Mouse (Mus musculus): ENCODE measurements around the gene Atp7a. TPM values are rescaled to one million over a fixed set of nuclear protein-coding genes. Genes with fewer than 3 reads are reported as not detected.
"Not testable (repeated sequence)": the region's sequence is repeated elsewhere in the genome, so short reads cannot be mapped to it uniquely, and the experiment has no call there.

The Atp7a gene
- polyA plus RNA-seq (2015; fragmentation: Nextera tagmentation; extraction: Ambion mirVana): 14.8 and 16.2 TPM in 2 replicates

DNA sequence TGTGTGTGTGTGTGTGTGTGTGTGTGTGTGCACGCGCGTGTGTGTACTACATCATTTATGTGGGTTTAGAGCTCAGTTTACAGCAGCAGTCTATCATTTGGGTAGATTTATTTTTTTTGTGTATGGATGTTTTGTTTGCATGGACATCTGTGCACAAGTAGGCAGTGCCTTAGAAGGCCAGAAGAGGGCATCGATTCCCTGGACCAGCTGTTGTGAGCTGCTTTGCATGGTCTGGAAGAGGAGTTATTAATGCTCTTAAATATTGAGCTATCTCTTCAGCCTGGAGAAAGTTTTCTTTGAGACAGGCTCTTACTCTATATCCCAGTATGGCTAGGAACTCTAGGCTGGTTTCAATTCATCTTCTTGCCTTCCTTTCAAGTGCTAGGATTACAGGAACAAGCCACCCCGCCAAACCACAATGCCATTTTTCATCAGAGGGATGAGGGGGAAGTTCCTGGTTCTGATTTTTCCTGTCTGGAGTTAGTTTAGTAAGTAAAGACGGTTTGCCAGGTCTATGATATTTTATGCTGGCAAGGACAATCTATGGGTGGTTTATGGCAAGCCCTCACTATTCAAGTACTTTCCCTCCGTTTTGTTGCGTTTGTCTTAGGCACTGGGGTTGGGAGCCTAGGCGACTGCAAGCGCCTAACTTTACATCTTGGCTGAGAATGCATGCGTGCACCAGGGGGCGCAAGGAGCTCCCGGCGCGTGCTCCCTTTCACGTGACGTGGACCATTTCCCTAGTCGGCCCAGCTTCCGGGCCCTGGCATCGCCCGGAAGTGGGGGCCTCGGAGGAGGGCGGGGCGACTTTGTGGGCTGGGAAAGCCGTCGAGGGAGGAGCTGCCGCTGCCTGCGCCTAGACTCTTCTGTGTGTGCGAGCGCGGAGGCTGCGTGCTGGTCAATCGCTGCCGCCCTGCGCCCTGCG lies at the start of gene Atp7a:
Gene Atp7a, plus strand, starts transcription at position 859 of the 925 bp plus-strand sequence.
- Histone ChIP-seq H3K4me2 (peak within 1 kb of the TSS; percentile 60), H3K4me1 (replicated peaks) (peaks cover 20% of the 10 kb centered on the region), H3K4me3 (peak within 1 kb of the TSS; percentile 53), H3K27ac (replicated peaks) (peak within 1 kb of the TSS; percentile 70), H3K27me3 (no peaks in the 10 kb centered on the region), H3K9ac (peak within 1 kb of the TSS; percentile 75), H3K36me3 (0 out of 2 replicates have a peak, but pooled peaks cover 3% of the 10 kb centered on the region), H3K9me3 (no peaks in the 10 kb centered on the region)
- ATAC-seq (ENCODE audit: low read depth): peak; percentile 98
- WGBS: 16% methylated on average over 36 of the region's 36 CpGs

DNA sequence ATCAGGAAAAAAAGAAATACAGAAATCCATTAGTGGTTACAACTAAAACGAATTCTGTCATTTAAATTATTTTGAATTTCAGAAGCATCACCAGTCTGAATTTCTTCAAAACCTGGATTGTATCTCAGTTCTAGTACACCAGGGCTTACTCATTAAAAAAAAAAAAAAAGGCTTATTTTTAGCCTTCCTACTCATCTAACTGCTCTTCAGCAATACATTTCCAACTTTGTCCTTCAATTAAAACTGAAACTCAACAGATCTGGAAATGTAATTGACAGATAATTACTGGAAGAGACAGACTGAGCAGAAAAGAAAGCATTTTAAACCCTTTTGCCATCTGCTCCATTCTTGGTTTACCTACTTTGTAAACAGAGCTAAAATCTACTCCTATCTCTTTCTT lies 25.5 kb upstream of the Atp7a start:
- WGBS: 81% methylated on average over 1 of the region's 1 CpGs
- H3K27ac ChIP-seq (replicated peaks): no peak overlapping the region
- no peak for ATAC-seq (ENCODE audit: low read depth)

DNA sequence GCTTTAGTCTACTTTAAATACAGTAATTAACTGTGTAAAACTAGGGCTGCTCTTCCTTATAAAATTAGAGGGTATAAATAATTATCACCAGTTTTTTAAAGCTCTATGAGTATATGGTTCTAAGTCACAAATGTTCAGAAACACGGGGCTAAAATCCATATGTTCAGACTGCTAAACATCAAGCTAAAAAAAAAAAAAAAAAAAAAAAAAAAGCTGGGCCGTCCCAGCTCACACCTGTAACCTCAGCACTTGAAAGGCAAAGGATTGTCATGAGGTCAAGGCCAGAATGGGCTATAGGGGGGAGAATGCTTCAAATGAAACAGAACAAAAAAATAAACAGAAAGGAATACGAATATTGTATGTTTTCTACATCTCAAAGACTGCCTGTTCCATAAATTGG lies 16.3 kb upstream of the Atp7a start:
- H3K27me3 ChIP-seq: no peaks in the 10 kb centered on the region
- H3K4me2 ChIP-seq: peak overlapping the region; percentile 57
- peak overlapping the region; percentile 65 for H3K9ac ChIP-seq
- peak overlapping the region; percentile 54 for H3K4me3 ChIP-seq
- no peak for ATAC-seq (ENCODE audit: low read depth)
- no peaks in the 10 kb centered on the region for H3K36me3 ChIP-seq
- no peaks in the 10 kb centered on the region for H3K9me3 ChIP-seq
- no peak overlapping the region for H3K27ac ChIP-seq (replicated peaks)
- WGBS: 11% methylated on average over 3 of the region's 3 CpGs
- H3K4me1 ChIP-seq (replicated peaks): peaks cover 8% of the 10 kb centered on the region; the same call in 1 of the 2 replicates

More for the DNA sequence above, 25.5 kb upstream of the Atp7a start:
- no peaks in the 10 kb centered on the region for H3K9me3 ChIP-seq
- H3K4me1 ChIP-seq (replicated peaks): no peaks in the 10 kb centered on the region
- no peak overlapping the region for H3K4me2 ChIP-seq
- 0 out of 2 replicates have a peak, but pooled peaks cover 4% of the 10 kb centered on the region for H3K36me3 ChIP-seq
- no peak overlapping the region for H3K4me3 ChIP-seq
- no peak overlapping the region for H3K9ac ChIP-seq
- H3K27me3 ChIP-seq: no peaks in the 10 kb centered on the region

DNA sequence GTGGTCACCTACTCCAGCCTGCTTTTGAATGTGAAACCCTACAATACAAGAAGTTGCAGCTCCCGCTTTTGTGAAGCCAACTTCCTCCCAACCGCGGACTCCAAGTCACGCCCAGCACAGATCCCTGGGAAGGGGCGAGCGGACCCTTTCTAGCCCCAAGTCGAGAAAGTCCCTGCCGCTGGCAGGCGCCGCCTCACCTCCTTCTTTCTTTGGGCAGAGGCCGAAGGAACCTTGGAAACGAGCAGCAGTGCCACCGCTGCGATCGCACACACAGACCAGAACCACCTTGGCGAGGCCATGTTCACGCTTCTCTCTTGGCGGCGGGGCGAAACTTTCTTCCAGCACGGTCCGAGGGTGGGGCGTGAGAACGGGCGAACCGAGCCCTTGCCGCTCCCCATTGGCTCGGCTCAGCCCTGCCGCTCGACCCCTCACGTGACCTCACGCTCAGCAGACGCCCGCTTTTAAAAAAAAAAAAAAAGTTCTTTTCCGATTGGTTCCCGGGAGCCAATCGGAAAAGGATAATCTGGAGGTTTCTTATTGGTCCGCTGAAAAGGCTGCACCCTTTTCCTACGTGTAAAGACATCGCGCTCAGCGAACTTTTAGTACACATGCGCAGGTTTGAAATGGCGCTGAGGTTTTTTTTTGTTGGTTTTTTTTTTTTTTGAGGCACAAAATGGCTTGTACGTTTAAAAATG lies 15.5 kb upstream of the Atp7a start, which contains the start of gene Magt1:
Gene Magt1, minus strand, starts transcription at position 442 of the 695 bp plus-strand sequence.
- ATAC-seq (ENCODE audit: low read depth): peak; percentile 92
- peak within 1 kb of the TSS; percentile 57 for H3K4me2 ChIP-seq
- H3K4me3 ChIP-seq: peak within 1 kb of the TSS; percentile 54
- 17% methylated on average over 45 of the region's 45 CpGs for WGBS
- peaks cover 8% of the 10 kb centered on the region; the same call in 1 of the 2 replicates for H3K4me1 ChIP-seq (replicated peaks)
- no peaks in the 10 kb centered on the region for H3K27me3 ChIP-seq
- peak within 1 kb of the TSS; percentile 83 for H3K27ac ChIP-seq (replicated peaks)
- H3K9me3 ChIP-seq: no peaks in the 10 kb centered on the region
- no peaks in the 10 kb centered on the region for H3K36me3 ChIP-seq
- peak within 1 kb of the TSS; percentile 65 for H3K9ac ChIP-seq

DNA sequence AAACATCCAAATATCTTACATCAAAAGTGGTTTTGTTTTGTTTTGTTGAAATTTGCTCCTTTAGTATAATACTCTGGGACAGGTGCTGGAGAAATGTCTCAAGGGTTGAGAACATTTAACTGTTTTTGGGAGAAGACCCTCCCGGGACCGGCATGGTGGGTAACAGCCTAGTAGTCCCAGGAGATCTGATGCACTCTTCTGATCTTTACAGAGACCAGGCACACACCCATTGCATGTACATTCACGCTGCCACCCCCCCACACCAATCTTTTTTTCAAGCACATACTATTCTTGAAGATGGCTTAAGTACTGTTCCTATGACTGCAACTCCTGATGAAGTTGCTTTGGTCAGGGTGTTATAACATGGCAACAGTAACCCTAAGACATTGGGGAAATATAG lies 14.5 kb upstream of the Atp7a start:
- Histone ChIP-seq H3K9ac (peak overlapping the region; percentile 62), H3K4me1 (replicated peaks) (peaks cover 17% of the 10 kb centered on the region), H3K4me2 (peak overlapping the region; percentile 57), H3K9me3 (no peaks in the 10 kb centered on the region), H3K4me3 (peak overlapping the region; percentile 54), H3K36me3 (no peaks in the 10 kb centered on the region), H3K27me3 (no peaks in the 10 kb centered on the region), H3K27ac (replicated peaks) (peak overlapping the region; percentile 83)
- WGBS: 69% methylated on average over 3 of the region's 3 CpGs
- ATAC-seq (ENCODE audit: low read depth): no peak

DNA sequence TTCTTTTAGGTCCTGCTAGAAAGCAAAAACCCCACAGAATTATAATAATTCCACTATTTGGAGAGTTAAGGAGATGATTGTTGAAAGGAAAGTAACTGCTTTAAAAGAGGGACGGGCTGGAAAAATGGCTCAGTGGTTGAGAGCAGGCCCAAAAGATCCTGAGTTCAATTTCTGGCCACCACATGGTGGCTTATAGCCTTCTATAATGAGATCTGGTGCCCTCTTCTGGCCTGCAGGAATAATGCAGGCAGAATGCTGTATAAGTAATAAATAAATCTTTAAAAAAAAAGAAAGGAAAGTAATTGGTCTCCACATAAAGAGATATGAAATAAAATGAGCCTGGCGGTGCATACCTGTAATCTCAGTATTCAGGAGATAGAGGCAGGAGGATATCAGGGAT lies 13.9 kb upstream of the Atp7a start:
- Histone ChIP-seq H3K4me2 (no peak overlapping the region), H3K36me3 (no peaks in the 10 kb centered on the region), H3K27me3 (no peaks in the 10 kb centered on the region), H3K4me3 (no peak overlapping the region), H3K27ac (replicated peaks) (no peak overlapping the region), H3K4me1 (replicated peaks) (peaks cover 17% of the 10 kb centered on the region), H3K9ac (no peak overlapping the region), H3K9me3 (no peaks in the 10 kb centered on the region)
- whole genome bisulfite sequencing: 19% methylated on average over 2 of the region's 2 CpGs
- ATAC-seq (ENCODE audit: low read depth): no peak

DNA sequence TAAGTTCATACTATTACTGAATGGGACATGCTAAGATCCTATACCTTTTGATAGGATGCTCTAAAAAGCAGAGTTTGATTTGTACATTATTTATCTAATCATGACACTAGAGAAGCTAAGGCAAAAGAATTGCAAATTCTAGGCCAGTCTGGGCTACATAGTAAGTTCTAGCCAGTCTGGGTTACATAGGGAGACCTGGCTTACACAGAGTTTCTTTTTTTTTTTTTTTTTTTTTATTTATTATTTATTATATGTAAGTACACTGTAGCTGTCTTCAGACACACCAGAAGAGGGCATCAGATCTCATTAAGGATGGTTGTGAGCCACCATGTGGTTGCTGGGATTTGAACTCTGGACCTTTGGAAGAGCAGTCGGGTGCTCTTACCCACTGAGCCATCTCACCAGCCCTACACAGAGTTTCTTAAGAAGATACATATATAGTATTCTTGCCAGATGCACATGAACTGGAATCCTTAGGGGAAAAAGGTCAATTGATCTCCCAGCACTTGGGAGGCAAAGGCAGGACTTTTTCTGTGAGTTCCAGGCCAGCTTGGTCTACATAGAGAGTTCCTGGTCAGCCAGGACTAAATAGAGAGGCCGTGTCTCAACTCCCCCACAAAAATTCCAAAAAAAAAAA lies 12.2 kb upstream of the Atp7a start:
- Histone ChIP-seq H3K4me1 (replicated peaks) (peaks cover 17% of the 10 kb centered on the region), H3K27ac (replicated peaks) (0 out of 2 replicates have a peak overlapping the region, but pooled peaks have one; percentile 18), H3K4me2 (peak overlapping the region; percentile 29)
- not testable (repeated sequence) for ATAC-seq (ENCODE audit: low read depth); H3K9me3 ChIP-seq; H3K36me3 ChIP-seq; H3K9ac ChIP-seq; H3K4me3 ChIP-seq; H3K27me3 ChIP-seq
- 68% methylated on average over 2 of the region's 2 CpGs for WGBS

DNA sequence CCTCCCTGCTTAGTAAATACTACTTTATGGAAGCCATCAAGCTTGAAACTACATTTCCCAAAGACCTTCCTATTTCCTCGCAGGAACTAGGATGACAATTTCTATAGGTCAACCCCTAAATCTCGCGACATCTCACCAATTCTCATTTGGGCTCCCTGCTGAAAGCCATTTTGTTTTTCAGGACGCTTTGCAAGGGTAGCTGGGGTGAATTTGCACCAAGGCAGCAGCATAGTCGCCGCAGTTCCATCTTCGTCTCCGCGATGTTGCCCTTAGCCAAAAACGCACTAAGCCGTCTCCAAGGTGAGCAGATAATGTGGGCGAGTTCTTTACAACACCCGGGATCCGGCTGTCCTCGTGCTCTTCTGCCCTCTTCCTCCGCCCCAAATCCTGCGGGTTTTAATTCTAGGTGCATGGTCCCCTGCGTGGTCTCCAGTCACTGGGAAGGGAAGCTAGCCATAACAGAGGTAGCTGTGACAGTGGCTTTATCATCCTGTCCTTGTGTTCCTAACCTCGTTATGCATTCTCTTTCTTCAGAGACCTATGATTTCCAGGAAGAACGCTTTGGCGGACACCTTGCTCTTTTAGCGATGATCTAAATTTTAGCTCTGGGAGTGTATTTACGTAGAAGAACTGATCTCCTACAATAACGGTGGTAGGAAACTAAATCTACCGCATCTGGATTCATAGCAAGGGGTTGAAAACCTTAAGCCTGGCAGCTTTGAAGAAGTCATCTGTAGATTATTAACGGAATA lies 11.3 kb upstream of the Atp7a start, which contains the start of gene Cox7b:
Gene Cox7b, plus strand, starts transcription at position 130 of the 752 bp plus-strand sequence.
- H3K36me3 ChIP-seq: peaks cover 8% of the 10 kb centered on the region; the same call in 1 of the 2 replicates

DNA sequence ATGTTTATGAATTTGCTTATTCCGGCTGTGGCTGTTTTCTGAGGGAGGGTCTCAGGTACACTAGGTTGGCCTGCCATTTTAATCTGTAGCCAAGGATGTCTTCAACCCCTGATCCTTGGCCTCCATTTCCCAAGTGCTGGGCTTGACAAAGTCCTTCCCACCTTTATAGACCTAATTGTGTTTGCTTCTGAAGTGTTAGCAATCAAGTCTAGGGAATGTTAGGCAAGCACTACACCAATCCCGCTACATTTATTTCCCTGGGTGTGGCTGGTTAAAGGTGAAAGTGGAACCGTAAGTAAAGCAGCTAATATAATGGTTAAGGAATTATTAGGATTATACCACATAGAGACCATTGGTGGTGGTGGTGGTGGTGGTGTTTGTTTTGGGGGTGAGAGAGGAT lies 10.0 kb upstream of the Atp7a start:
- H3K27me3 ChIP-seq: no peaks in the 10 kb centered on the region
- no peaks in the 10 kb centered on the region for H3K9me3 ChIP-seq
- H3K4me3 ChIP-seq: no peak overlapping the region
- ATAC-seq (ENCODE audit: low read depth): no peak
- 86% methylated on average over 3 of the region's 3 CpGs for WGBS
- H3K4me1 ChIP-seq (replicated peaks): peaks cover 8% of the 10 kb centered on the region
- H3K4me2 ChIP-seq: peak overlapping the region; percentile 55
- peaks cover 17% of the 10 kb centered on the region; the same call in 1 of the 2 replicates for H3K36me3 ChIP-seq
- H3K27ac ChIP-seq (replicated peaks): no peak overlapping the region
- no peak overlapping the region for H3K9ac ChIP-seq

More for the DNA sequence above, 11.3 kb upstream of the Atp7a start, which contains the start of gene Cox7b:
- 16% methylated on average over 26 of the region's 26 CpGs for WGBS
- Histone ChIP-seq H3K9me3 (no peaks in the 10 kb centered on the region), H3K27ac (replicated peaks) (peak within 1 kb of the TSS; percentile 88), H3K27me3 (no peaks in the 10 kb centered on the region), H3K4me3 (peak within 1 kb of the TSS; percentile 55), H3K4me1 (replicated peaks) (peaks cover 11% of the 10 kb centered on the region), H3K9ac (peak within 1 kb of the TSS; percentile 75), H3K4me2 (peak within 1 kb of the TSS; percentile 55)
- ATAC-seq (ENCODE audit: low read depth): peak; percentile 51

DNA sequence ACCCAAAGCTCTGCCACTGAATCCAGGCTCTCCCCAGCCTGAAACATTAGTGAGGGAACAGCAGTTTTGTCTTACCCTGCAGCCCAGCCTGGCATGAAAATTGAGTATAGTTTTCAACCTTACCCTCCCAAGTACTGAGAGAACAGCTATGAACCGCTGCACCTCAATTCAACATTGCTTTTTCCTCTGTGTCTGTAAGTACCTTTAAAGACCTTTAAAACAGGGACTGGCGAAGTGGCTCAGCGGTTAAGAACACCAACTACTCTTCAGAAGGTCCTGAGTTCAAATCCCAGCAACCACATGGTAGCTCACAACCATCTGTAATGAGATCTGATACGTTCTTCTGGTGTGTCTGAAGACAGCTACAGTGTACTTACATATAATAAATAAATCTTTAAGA lies 9.6 kb upstream of the Atp7a start:
- no peak for ATAC-seq (ENCODE audit: low read depth)

DNA sequence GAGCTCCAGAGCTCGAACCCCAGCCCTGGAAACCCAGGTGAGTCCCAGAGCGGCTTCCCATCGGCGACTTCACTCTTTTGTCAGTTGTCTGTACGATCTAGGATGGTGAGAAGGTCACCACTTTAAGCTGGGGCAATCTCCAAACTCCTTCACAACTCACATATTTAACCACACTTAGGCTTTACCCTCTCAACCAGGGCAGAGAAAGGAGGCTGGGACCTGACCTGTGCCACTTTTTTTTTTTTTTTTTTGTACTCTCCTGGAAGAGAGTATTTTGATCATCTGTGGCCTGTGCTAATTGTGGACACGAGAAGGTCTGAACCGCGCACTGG lies 233 bp downstream of the Atp7a start:
- Histone ChIP-seq H3K4me1 (replicated peaks) (peaks cover 25% of the 10 kb centered on the region), H3K36me3 (no peaks in the 10 kb centered on the region), H3K4me2 (peak overlapping the region; percentile 60), H3K9ac (peak overlapping the region; percentile 75), H3K9me3 (no peaks in the 10 kb centered on the region), H3K4me3 (peak overlapping the region; percentile 53), H3K27ac (replicated peaks) (peak overlapping the region; percentile 70), H3K27me3 (no peaks in the 10 kb centered on the region)
- no peak; the same call in 1 of the 2 replicates for ATAC-seq (ENCODE audit: low read depth)
- 22% methylated on average over 8 of the region's 8 CpGs for WGBS

More for the DNA sequence above, 9.6 kb upstream of the Atp7a start:
- Histone ChIP-seq H3K9me3 (no peaks in the 10 kb centered on the region), H3K9ac (no peak overlapping the region), H3K27me3 (no peaks in the 10 kb centered on the region), H3K36me3 (peaks cover 17% of the 10 kb centered on the region; the same call in 1 of the 2 replicates), H3K4me2 (peak overlapping the region; percentile 55; the same call in 1 of the 2 replicates), H3K4me1 (replicated peaks) (peaks cover 8% of the 10 kb centered on the region), H3K27ac (replicated peaks) (no peak overlapping the region), H3K4me3 (no peak overlapping the region)
- 91% methylated on average over 4 of the region's 4 CpGs for WGBS

Data from neural tube, embryonic 13.5 days (tissue).